Mouse (Mus musculus) C2C12 (cell line): ENCODE measurements at regions not wholly inside any gene's neighbourhood (a gene's known extent, or its start where the extent isn't known, plus 50 kb on each side); places are given as distances from the start of the nearest gene placed in this dataset.

Experiments
- CTCF ChIP-seq: IDR thresholded peaks from one replicate; pipeline ENCODE4 v1.5.1; 2011; ENCODE audit not compliant: control insufficient read depth, insufficient read depth, insufficient read length
- MAX ChIP-seq: IDR thresholded peaks from one replicate; pipeline ENCODE4 v1.6.1; 2011; ENCODE audit warnings: mild to moderate bottlenecking, control low read depth
- MYOD1 ChIP-seq: IDR thresholded peaks from one replicate; pipeline ENCODE4 v1.6.1; 2011; ENCODE audit warnings: low read depth; ENCODE audit not compliant: control insufficient read depth, insufficient read length
- USF1 ChIP-seq: IDR thresholded peaks from one replicate; pipeline ENCODE4 v1.6.1; 2011; ENCODE audit warnings: low read depth, mild to moderate bottlenecking, control low read depth, moderate library complexity

DNA sequence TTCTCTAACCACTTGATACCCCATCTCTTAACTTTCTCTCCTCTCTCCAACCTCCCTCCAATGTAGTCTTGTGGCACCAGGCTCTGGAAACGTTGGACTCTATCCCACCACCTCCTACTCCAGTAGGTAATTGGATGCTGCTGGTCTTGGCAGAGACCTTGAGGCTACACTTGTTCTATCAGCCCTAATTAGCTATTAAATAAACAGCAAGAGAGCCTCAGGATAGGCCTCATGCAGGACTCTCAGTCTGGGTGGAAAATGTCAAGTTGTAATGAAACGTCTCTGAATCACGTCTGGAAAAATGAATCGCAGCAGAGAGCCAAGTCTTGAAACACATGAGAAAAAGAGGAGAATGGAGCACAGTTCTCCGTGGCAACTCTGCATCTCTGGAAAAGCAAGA, 472.0 kb upstream of the Klf4 start:
- TF ChIP-seq CTCF (no peak), MYOD1 (no peak), MAX (no peak), USF1 (no peak)
